Mouse (Mus musculus) cerebellum, postnatal 25 days (tissue): ENCODE measurements around the gene Bnip2.
"Not testable (repeated sequence)": the region's sequence is repeated elsewhere in the genome, so short reads cannot be mapped to it uniquely, and the experiment has no call there.

Source experiments
- DNase-seq, 2 experiments: peaks; one replicate each; pipeline ENCODE4 v3.0.0; 2021; ENCODE audit warnings: mixed read lengths in 2 of 2

Bnip2 gene

GRCm38 (mm10) chr9:70011537-70012407, 22.5 kb downstream of the Bnip2 start:
- no peak for DNase-seq

DNA sequence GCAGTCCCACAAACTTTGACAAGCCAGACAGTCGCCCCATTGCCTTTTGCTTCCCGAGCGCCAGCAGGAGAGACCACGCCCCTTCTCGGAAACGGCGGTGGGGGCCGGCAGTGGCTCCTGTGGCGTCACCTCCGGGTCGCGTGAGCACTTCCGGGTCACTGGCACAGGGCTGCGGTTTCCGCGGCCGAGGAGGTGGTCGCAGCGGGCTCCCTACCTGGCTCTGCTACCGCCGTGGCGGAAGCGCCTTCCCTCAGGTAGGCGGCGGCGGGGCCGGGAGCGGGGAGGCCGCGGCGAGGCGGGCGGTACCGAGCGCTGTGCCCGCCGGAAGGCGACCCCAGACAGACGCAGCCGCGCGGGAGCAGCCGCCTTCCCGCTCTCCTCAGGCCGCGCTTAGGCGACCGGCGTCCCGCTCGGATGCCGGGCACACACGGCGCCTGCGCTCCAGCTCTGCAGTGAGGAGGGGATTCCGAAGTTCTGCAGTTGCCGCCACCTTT, 23.2 kb downstream of the Bnip2 start, which contains the start of gene Gtf2a2:
Gtf2a2 (plus strand) TSS at position 143 of the 494 bp plus-strand sequence.
- peak; percentile 95 to 97 for DNase-seq

DNA sequence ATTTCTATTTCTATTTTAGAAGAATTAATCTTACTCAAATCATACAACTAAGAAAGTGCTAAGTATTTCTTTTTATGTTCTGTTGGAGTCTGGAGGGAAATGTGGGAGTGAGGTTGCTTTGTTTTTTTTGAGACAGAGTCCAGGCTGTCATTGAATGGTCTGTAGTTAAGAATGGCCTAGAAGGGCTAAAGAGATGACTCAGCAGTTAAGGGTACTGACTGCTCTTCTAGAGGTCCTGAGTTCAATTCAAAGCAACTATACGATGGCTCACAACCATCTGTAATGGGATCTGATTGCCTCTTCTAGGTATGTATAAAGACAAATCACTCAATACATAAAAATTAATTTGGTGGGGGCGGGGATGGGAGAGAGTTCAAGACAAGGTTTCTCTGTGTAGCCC, 26.4 kb downstream of the Bnip2 start:
- no peak for DNase-seq

GRCm38 (mm10) chr9:70018879-70019278, 29.6 kb downstream of the Bnip2 start:
- DNase-seq: no peak

GRCm38 (mm10) chr9:70021610-70022009, 32.3 kb downstream of the Bnip2 start:
- no peak for DNase-seq

- DNase-seq: no peak
Measured at GRCm38 (mm10) chr9:70022083-70022482, 32.8 kb downstream of the Bnip2 start.

GRCm38 (mm10) chr9:70023615-70024014, 34.3 kb downstream of the Bnip2 start:
- DNase-seq: not testable (repeated sequence)

DNA sequence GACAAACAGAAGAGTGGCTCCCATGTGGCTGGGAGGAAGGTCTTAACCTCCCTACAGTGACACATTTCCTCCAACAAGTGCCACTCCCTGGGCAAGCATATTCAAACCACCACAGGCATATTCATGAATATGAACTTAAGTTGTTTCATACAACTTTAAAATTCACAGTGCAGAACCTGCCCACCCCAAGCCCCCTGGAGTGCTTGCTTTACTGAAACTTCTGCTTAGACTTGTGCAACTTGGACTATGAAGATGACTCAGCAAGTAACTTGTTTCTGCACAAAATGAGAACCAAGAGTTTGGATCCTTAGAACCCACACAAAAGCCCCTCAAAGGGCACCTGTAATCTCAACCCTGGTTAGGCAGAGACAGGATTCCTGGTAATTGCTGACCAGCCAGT, 35.4 kb downstream of the Bnip2 start:
- no peak for DNase-seq

GRCm38 (mm10) chr9:70025365-70026012, 36.2 kb downstream of the Bnip2 start:
- no peak for DNase-seq

GRCm38 (mm10) chr9:70032167-70032566, 42.9 kb downstream of the Bnip2 start:
- DNase-seq: no peak

GRCm38 (mm10) chr9:70033056-70033455, 43.8 kb downstream of the Bnip2 start:
- DNase-seq: no peak

DNA sequence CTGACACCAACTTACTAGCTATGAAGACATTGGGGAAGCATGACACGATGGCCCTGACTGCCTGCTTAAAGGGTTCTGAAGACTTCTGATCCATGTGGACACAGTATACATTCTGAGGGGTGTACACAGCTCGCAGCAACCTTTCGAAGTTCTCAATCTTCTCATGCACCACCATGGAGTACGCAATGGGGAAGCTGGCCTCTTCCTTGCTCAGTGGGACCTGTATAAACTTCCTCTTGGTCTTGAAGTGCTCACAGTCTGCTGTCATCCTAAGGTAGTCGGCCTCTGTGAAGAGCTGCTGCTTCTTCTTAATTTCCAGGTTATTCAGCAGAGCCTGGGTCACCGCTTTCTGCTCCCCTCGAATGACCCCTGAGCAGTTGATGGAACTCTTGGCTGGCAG, 45.4 kb downstream of the Bnip2 start:
- DNase-seq: no peak

DNA sequence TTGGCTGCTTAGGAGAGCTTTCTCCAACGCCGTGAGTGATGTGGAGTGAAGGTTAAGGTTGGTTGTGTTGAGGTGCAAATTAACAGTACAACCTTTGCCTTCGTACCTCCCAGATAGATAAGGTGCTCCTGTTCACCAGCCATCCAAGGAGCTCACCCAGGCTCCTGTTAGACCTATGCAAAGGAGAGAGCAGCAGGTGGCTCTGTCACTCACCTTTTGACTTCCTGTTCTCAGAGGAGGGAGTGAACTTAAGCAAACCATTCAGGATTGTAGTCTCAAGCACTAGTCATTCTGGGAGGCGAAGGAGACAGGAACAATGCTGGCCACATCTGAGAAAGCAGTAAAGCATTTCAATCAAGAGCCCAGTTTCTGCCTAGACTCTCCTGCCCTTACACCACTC, 47.4 kb downstream of the Bnip2 start:
- no peak for DNase-seq

GRCm38 (mm10) chr9:70037988-70038387, 48.7 kb downstream of the Bnip2 start, which contains the start of gene Gcnt3:
TSS of gene Gcnt3 (minus strand) at chr9:70038088.
- no peak for DNase-seq

DNA sequence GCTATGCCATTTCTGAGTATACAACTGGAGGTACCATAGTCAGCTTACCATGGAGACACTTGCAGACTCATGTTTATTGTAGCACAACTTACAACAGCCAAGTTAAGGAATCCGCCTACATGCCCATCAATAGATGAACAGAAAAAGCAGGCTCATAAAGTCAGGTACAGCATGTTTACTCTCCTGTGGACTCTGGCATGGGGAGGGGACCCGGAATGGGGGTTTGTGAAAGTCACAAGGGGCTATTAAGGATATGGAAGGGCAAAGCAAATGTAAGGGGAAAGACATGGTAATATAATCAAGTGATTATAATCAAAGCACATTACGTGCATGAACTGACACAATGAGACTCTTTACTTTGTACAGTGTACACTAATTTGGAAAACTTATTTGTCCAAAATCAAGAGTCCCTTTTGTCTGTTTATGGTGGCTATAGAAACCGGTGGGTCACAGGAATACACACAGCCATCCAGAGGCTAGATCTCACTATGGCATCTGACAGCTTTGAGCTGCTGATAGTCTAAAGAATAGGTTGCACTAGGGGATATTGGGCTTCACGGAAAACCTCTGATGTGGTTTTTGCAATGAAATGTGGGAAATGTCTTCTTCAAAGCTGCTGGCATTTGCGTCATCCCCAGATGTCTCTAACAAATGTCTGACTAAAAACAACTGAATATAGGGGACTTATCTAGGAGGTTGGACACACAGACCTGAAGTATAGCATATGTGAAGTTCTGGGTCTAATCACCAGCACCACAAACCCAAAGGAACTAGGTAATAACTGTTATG, 50.5 kb downstream of the Bnip2 start:
- no peak for DNase-seq

DNA sequence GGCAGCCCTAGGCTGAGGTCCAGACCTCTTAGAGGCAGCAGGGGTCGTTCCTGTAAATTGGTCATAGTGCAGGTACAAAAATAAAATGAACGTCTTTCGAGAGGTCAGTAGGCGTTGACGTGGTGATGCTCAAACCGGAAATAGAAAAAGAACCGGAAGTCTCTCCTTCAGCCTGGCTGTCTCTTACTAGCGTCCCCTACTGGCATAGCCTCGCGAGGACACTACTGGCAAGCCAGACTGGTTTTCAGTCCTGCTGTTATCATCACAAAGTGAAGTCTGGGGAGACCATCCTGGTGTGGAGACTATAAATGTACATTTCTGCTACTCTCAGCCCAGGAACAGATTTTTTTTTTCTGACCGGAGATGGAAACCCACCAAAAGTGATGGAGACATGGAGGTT, 51.3 kb downstream of the Bnip2 start:
- no peak for DNase-seq

DNA sequence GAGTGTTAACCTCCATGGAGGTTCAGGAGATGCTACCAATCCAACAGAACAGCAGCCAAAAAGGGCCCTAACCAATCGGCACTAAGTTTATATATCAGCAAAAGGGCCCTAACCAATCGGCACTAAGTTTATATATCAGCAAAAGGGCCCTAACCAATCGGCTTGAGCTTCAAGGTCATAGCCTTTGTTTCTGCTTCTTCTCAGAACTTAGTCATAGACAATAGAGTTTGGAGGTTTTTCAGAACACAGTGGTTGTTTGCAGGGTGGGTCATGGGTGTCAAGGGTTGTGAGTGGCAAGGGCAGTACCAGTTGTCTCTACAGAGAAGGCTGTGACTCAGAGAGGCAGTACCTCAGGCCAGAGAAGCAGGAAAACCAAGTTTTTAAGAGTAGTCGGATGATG, 52.9 kb downstream of the Bnip2 start:
- no peak for DNase-seq

- no peak for DNase-seq
Measured at GRCm38 (mm10) chr9:70042935-70043334, 53.7 kb downstream of the Bnip2 start.

DNA sequence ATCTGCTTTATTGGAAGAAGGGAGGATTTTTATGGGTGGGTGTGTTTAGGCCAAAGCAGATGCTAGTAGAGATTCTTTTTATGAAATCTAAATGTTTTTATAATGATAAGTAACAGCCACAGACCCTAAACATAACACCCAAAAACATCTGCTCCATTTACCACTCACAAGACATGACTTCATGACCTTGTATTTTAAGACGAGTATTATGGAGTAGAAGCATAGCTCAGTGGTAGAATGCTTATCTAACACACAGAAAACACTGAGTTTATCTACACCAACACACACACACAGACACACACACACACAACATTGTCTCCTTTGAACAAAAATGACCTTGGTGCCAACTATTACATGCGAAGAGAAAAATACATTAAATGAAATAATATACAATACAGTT, 55.6 kb downstream of the Bnip2 start:
- DNase-seq: no peak

GRCm38 (mm10) chr9:70046255-70046654, 57.0 kb downstream of the Bnip2 start:
- DNase-seq: no peak

GRCm38 (mm10) chr9:70047839-70048238, 58.6 kb downstream of the Bnip2 start:
- no peak for DNase-seq

GRCm38 (mm10) chr9:70048280-70048679, 59.0 kb downstream of the Bnip2 start:
- no peak for DNase-seq

DNA sequence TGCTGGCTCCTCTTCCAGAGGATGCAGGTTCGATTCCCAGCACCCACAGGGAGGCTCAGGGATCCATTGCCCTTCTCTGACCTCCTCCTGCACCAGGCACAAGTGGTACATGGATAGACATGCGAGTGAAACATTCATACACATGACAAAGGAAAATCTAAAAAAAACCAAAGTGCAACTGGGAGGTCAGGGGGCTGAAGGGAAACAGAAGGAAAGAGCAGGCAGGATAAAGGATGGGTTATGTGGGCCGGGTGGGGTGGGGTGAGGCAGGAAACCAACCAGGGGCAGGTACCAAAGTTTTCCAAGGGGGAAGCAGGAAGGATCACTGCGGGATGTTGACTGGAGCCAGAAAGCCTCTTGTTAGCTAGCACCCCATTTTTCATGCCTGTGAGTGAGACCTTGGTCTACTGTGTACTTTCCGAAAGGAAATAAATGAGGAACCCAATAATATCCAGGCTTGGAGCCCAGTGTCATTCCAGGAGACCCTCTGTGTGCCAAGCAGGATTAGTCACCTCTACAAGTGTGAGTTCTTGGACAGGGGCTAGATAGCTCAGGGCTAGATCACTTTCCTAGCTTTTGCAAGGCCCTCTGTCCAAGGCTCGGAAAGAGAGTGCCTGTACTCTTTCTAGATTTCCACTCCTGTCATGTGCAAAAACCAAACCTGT, 59.6 kb downstream of the Bnip2 start:
- DNase-seq: no peak
